Mouse (Mus musculus) liver, postnatal 0 days (tissue): ENCODE results near the gene Izumo1r.

Experiments
- CTCF ChIP-seq: sonication (generic); IDR thresholded peaks from 2 replicates; pipeline ENCODE4 v1.5.1; 2016; ENCODE audit warnings: antibody characterized with exemption, low read depth
- EP300 ChIP-seq: IDR thresholded peaks from 2 replicates; pipeline ENCODE4 v1.6.1; 2016; ENCODE audit warnings: antibody characterized with exemption, low read depth, mild to moderate bottlenecking

GRCm38 (mm10) chr9:14888671-14889070, 15.1 kb downstream of the Izumo1r start:
- no peak for TF ChIP-seq CTCF
- no peak for TF ChIP-seq EP300
